Mouse (Mus musculus): Measurements from ENCODE around the gene Mef2c.

Mef2c gene

GRCm38 (mm10) chr13:83571973-83572447, 68.2 kb downstream of the Mef2c start:
- in situ Hi-C loops (cut with MboI, MseI): loop anchor here in 1 of 2 experiments (5.0 kb wide), 1 partner anchor 35 kb away; no protein-coding TSS in a partner anchor

DNA sequence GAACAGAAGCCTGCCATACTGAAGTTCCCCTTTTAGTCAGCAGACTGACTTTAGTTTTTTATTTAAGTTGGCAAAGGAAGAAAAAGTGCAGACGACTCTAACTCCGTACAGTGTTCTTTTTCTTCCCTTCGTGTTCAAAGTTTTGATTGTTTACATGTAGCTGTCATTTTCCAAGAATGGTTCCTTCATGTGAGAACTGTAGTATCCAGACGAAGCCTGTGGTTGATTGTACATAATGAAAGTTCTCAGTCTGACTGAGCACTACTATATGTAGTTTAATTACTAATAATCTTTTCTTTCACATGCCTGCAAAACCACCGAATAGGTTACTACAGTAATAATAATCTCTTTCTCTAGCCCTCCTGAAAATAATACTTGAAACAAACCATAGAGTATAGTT, 68.6 kb downstream of the Mef2c start:
- in situ Hi-C loops (cut with MboI, MseI): loop anchor here in 1 of 2 experiments (5.0 kb wide), 1 partner anchor 35 kb away; no protein-coding TSS in a partner anchor

DNA sequence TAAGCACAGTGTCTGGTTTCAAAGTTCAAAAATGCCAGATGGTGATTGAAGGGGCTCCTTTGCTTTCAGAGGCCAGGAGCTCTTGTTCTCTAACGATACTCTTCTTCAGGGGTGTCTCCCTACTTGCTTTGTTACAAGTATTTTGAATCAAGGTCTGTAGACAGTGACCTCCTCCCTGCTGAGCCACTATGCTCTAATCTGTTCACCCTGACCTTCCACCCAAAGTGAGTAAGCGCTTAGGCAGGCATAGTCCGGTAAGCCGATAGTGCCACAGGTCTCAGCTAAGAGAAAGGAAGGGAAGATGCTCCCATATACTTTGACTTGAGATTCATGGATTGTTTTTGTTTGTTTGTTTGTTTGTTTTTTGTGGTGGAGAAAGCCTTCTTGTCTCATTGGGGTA, 69.5 kb downstream of the Mef2c start:
- in situ Hi-C loops (cut with MboI, MseI): loop anchor here in 1 of 2 experiments (5.0 kb wide), 1 partner anchor 34 kb away; no protein-coding TSS in a partner anchor

- in situ Hi-C loops (cut with MboI, MseI): loop anchor here in 1 of 2 experiments (5.0 kb wide), 1 partner anchor 33 kb away; no protein-coding TSS in a partner anchor
Observed at GRCm38 (mm10) chr13:83573855-83574583, 70.2 kb downstream of the Mef2c start.

GRCm38 (mm10) chr13:83574866-83575265, 71.0 kb downstream of the Mef2c start:
- in situ Hi-C loops (cut with MboI, MseI): loop anchor here in 1 of 2 experiments (5.0 kb wide), 2 partner anchors 32 to 38 kb away; no protein-coding TSS in a partner anchor

DNA sequence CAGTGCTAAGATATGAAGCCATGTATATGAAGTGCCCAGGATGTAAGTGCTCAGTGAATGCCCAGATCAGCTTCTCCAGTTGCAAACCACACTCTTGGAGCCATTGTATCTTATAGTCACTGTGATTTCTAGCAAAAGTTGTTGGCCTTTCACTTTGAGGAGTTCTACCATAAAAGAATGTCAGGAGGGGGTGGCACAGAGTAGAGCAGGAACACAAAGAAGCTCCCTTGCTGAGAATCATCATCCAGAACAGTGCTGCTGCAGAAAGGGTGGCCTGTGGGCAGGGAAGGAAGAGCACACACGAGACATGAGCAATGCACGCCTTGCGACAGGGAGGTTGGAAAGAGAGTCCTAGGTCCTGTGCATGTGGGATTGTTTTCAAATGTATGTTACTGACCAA, 75.6 kb downstream of the Mef2c start:
- in situ Hi-C loops (cut with MboI, MseI): loop anchor here in 1 of 2 experiments (5.0 kb wide), 1 partner anchor 42 kb away; no protein-coding TSS in a partner anchor

DNA sequence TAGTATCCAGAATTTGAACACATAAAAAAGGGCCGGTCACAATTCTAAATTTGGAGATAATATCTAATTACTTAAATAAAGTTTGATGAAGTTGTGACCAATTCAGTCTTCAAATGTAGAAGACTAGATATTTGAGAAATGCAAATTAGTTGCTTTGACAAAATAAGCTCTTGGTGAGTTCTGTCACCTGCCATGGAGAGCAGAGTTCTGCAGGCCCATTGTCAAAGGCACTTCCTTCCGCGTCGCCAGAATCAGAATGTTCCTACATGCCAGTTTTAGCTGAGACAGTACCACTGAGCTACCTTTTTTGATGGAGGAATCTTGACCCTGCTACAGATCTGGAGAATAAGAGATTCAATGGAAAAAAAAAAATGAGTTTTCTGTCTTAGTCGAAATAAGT, 77.0 kb downstream of the Mef2c start:
- in situ Hi-C loops (cut with MboI, MseI): no loop called here

DNA sequence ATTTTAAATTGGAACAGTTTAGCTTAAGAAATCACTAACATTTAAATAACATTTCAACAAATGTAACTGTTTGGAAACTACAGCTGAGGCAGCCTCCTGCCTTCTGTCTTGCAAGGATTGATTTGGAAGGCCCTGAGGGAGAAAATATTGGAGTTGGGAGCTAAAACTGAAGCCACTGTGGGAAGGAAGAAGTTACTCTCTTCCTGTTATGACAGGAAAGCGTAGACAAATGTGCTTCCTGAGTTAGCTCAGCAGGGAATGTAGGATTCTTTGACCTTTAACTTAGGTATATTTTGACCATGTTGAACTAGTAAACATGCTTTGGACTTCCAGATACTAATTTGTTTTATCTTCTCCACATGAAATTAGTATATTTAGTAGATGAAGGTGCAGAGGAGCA, 78.7 kb downstream of the Mef2c start:
- in situ Hi-C loops (cut with MboI, MseI): no loop called here

DNA sequence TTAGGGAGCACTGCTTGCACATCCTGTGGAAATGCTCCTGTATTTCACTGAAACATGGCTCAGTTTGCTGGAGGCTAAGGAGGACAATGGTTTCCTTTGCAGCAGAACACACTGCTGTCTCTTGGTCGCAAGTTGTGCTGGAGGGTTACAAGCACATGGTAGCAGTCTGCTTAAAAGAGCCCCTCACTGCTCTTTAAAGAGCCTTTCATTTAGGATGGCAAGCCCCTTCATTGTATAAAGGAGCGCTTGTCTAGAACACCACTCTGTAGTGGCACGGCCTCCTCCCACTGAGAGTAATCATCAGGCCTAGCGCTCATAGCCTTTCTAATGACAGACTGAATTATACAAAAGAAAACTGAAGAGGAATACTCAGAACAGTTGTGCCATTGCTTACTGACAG, 80.0 kb downstream of the Mef2c start:
- in situ Hi-C loops (cut with MboI, MseI): no loop called here

DNA sequence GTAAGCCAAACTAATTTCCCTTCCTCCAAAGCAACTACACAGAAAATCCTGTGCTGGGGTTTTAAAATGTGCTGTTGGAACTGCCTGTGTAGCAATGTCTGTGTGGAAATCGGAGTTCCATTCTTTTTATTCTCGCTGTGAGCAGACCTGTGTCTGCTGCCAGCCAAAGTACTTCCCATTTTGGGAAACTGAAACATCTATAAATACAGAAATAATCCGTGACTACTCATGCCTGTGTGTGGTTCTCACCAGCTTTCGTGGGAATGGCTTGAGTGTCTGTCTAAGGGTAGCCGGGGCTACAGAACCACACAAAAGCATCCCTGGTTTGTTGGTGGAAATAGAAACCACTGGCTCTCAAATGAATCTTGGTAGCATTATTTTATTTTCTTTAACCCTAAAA, 81.5 kb downstream of the Mef2c start:
- in situ Hi-C loops (cut with MboI, MseI): no loop called here

- in situ Hi-C loops (cut with MboI, MseI): no loop called here
Observed at GRCm38 (mm10) chr13:83588186-83588585, 84.4 kb downstream of the Mef2c start.

GRCm38 (mm10) chr13:83590886-83591285, 87.1 kb downstream of the Mef2c start:
- in situ Hi-C loops (cut with MboI, MseI): no loop called here

GRCm38 (mm10) chr13:83595429-83595828, 91.6 kb downstream of the Mef2c start:
- in situ Hi-C loops (cut with MboI, MseI): no loop called here

DNA sequence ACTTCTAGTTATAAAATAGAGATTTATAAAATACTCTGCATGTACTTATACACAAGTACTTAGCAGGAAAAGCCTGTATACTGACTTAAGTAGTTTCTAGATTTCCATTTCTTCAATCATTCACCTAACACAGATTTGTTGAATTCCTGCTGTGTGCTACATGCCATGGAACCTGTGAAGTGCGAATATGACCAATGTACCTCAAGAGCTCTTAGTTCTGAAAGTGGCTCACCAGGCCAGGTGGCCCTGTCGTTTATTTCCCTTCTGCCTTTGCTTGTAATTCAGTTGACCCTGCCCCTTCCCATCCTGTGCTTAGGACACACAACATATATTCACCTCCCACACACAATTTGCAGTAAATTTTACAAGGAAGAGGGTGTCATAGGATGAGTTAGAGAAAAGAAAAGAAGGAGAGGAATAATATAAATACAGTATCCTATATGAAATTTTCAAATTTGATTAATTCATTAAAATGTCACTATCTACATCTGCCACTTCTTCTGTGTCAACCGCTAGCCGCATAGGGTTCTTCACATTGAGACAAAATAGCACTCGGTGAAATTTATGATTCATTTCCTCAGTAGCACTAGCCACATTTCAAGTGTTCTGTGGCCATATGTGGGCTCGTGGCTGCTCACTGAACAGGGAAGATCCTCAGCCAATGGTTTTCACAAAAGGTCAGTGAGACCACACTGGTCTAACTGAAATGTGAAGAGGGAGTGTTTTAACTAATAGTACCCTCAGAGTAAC, 93.3 kb downstream of the Mef2c start:
- in situ Hi-C loops (cut with MboI, MseI): no loop called here

GRCm38 (mm10) chr13:83597739-83598210, 93.9 kb downstream of the Mef2c start:
- in situ Hi-C loops (cut with MboI, MseI): no loop called here

DNA sequence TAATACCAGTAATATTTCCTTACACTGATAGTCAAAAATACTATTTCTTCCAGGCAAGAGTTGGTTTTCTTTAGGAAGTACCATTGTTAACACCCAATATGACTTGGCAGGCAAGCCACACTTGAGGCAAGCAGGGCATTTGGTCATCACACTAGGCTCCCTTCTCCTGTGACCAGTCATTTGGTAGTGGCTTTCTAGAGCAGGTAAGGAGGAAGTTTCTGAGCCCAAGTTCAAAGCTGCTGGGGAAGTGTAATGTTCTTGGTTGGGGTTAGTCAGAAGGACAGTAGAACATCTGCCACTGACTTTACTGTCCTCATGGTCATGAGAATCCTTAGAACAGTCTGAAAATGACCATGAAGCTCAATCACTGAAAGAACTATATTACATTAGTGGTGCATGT, 96.5 kb downstream of the Mef2c start:
- in situ Hi-C loops (cut with MboI, MseI): no loop called here

- in situ Hi-C loops (cut with MboI, MseI): no loop called here
Observed at GRCm38 (mm10) chr13:83601741-83602140, 97.9 kb downstream of the Mef2c start.

GRCm38 (mm10) chr13:83603373-83604265, 99.8 kb downstream of the Mef2c start:
- in situ Hi-C loops (cut with MboI, MseI): no loop called here

DNA sequence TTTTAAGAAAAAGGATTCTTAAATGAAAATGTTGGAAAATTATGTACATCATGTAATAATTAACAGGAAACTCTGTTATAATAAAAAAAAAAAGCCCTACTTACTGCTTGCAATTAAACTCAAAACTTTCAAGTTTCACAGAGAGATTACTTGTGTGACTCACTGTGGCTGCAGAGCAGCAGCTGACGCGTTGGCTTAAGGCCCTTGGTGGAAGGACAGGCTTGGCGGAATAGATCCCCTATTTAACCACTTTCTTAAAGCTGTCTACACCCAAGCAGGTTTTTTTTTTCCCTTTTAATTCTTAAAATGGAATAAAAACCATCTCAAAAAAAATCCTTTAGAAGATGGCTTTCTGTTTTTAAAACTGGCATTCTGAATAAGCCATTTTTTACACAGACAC, 100.5 kb downstream of the Mef2c start:
- in situ Hi-C loops (cut with MboI, MseI): no loop called here

GRCm38 (mm10) chr13:83604785-83605184, 101.0 kb downstream of the Mef2c start:
- in situ Hi-C loops (cut with MboI, MseI): loop anchor here in 1 of 2 experiments (5.0 kb wide), 1 partner anchor 32 kb away; no protein-coding TSS in a partner anchor
